Mouse (Mus musculus): ENCODE data around the gene Syt6. TPM values are rescaled to one million over a fixed set of nuclear protein-coding genes. Genes with fewer than 3 reads are reported as not detected.
A peak's percentile ranks its signal among the peaks of the same experiment; 100 is the strongest.

Syt6 gene
- polyA plus RNA-seq (2015; fragmentation: Nextera tagmentation; extraction: Ambion mirVana), result 19.2 and 22.1 TPM in 2 replicates

- Histone ChIP-seq H3K4me1 (peaks cover 39% of the 10 kb centered on the region), H3K27ac (replicated peaks) (peak within 1 kb of the TSS; percentile 17), H3K4me3 (peak within 1 kb of the TSS; percentile 59), H3K27me3 (peaks cover 49% of the 10 kb centered on the region), H3K4me2 (replicated peaks) (peak within 1 kb of the TSS; percentile 98), H3K36me3 (no peaks in the 10 kb centered on the region), H3K9me3 (no peaks in the 10 kb centered on the region), H3K9ac (replicated peaks) (peak within 1 kb of the TSS; percentile 67)
- under 1% methylated on average over 44 of the region's 44 CpGs for WGBS
- peak; percentile 47 for ATAC-seq (replicated peaks)
Observed at GRCm38 (mm10) chr3:103575156-103575892, at the start of gene Syt6. TSS of gene Syt6 (plus strand) at chr3:103575231.

GRCm38 (mm10) chr3:103526201-103526704 lies 48.8 kb upstream of the Syt6 start:
- Histone ChIP-seq H3K4me3 (no peak overlapping the region), H3K4me1 (no peaks in the 10 kb centered on the region), H3K36me3 (no peaks in the 10 kb centered on the region), H3K27ac (replicated peaks) (no peak overlapping the region), H3K9me3 (no peaks in the 10 kb centered on the region), H3K4me2 (replicated peaks) (no peak overlapping the region), H3K9ac (replicated peaks) (no peak overlapping the region), H3K27me3 (no peaks in the 10 kb centered on the region)
- WGBS, result 88% methylated on average over 4 of the region's 4 CpGs
- no peak for ATAC-seq (replicated peaks)

GRCm38 (mm10) chr3:103526864-103527263 lies 48.2 kb upstream of the Syt6 start:
- ATAC-seq (replicated peaks), result no peak
- H3K9me3 ChIP-seq, result no peaks in the 10 kb centered on the region
- no peaks in the 10 kb centered on the region for H3K27me3 ChIP-seq
- H3K9ac ChIP-seq (replicated peaks), result no peak overlapping the region
- no peaks in the 10 kb centered on the region for H3K36me3 ChIP-seq
- H3K27ac ChIP-seq (replicated peaks), result no peak overlapping the region
- no peak overlapping the region for H3K4me2 ChIP-seq (replicated peaks)
- no peaks in the 10 kb centered on the region for H3K4me1 ChIP-seq
- H3K4me3 ChIP-seq, result no peak overlapping the region
- 24% methylated on average over 2 of the region's 2 CpGs for WGBS

GRCm38 (mm10) chr3:103534036-103534435 lies 41.0 kb upstream of the Syt6 start:
- no peak overlapping the region for H3K27ac ChIP-seq (replicated peaks)
- no peaks in the 10 kb centered on the region for H3K36me3 ChIP-seq
- H3K4me3 ChIP-seq, result no peak overlapping the region
- no peaks in the 10 kb centered on the region for H3K27me3 ChIP-seq
- peaks cover 2% of the 10 kb centered on the region for H3K4me1 ChIP-seq
- H3K4me2 ChIP-seq (replicated peaks), result no peak overlapping the region
- H3K9me3 ChIP-seq, result no peaks in the 10 kb centered on the region
- no peak overlapping the region for H3K9ac ChIP-seq (replicated peaks)
- no peak for ATAC-seq (replicated peaks)
- 92% methylated on average over 9 of the region's 9 CpGs for WGBS

GRCm38 (mm10) chr3:103535207-103535606 lies 39.8 kb upstream of the Syt6 start:
- no peak overlapping the region for H3K27ac ChIP-seq (replicated peaks)
- no peak overlapping the region for H3K9ac ChIP-seq (replicated peaks)
- no peaks in the 10 kb centered on the region for H3K9me3 ChIP-seq
- H3K4me1 ChIP-seq, result peaks cover 7% of the 10 kb centered on the region
- ATAC-seq (replicated peaks), result no peak
- H3K4me3 ChIP-seq, result no peak overlapping the region
- no peaks in the 10 kb centered on the region for H3K36me3 ChIP-seq
- WGBS, result 44% methylated on average over 5 of the region's 5 CpGs
- H3K4me2 ChIP-seq (replicated peaks), result no peak overlapping the region
- H3K27me3 ChIP-seq, result no peaks in the 10 kb centered on the region

- no peak for ATAC-seq (replicated peaks)
- no peaks in the 10 kb centered on the region for H3K27me3 ChIP-seq
Observed at GRCm38 (mm10) chr3:103539148-103539547, 35.9 kb upstream of the Syt6 start.

GRCm38 (mm10) chr3:103546166-103546565 lies 28.9 kb upstream of the Syt6 start:
- H3K4me2 ChIP-seq (replicated peaks), result no peak overlapping the region

More at GRCm38 (mm10) chr3:103539148-103539547, 35.9 kb upstream of the Syt6 start:
- H3K9me3 ChIP-seq, result no peaks in the 10 kb centered on the region
- no peak overlapping the region for H3K4me2 ChIP-seq (replicated peaks)
- whole genome bisulfite sequencing, result 43% methylated on average over 7 of the region's 7 CpGs
- H3K4me3 ChIP-seq, result no peak overlapping the region
- no peak overlapping the region for H3K9ac ChIP-seq (replicated peaks)
- H3K4me1 ChIP-seq, result peaks cover 14% of the 10 kb centered on the region
- H3K27ac ChIP-seq (replicated peaks), result no peak overlapping the region
- no peaks in the 10 kb centered on the region for H3K36me3 ChIP-seq

GRCm38 (mm10) chr3:103546626-103547025 lies 28.4 kb upstream of the Syt6 start:
- H3K27ac ChIP-seq (replicated peaks), result no peak overlapping the region
- WGBS, result 84% methylated on average over 3 of the region's 3 CpGs
- H3K36me3 ChIP-seq, result no peaks in the 10 kb centered on the region
- no peaks in the 10 kb centered on the region for H3K4me1 ChIP-seq
- no peak overlapping the region for H3K4me3 ChIP-seq
- no peak overlapping the region for H3K9ac ChIP-seq (replicated peaks)
- ATAC-seq (replicated peaks), result no peak
- no peak overlapping the region for H3K4me2 ChIP-seq (replicated peaks)
- H3K27me3 ChIP-seq, result no peaks in the 10 kb centered on the region
- no peaks in the 10 kb centered on the region for H3K9me3 ChIP-seq

More at GRCm38 (mm10) chr3:103546166-103546565, 28.9 kb upstream of the Syt6 start:
- Histone ChIP-seq H3K4me1 (peaks cover 1% of the 10 kb centered on the region; the same call in 1 of the 2 replicates), H3K27me3 (no peaks in the 10 kb centered on the region), H3K36me3 (no peaks in the 10 kb centered on the region), H3K9me3 (no peaks in the 10 kb centered on the region), H3K4me3 (no peak overlapping the region), H3K9ac (replicated peaks) (no peak overlapping the region), H3K27ac (replicated peaks) (no peak overlapping the region)
- WGBS, result 71% methylated on average over 2 of the region's 2 CpGs
- no peak for ATAC-seq (replicated peaks)

- WGBS, result 15% methylated on average over 5 of the region's 5 CpGs
Observed at GRCm38 (mm10) chr3:103550236-103550635, 24.8 kb upstream of the Syt6 start.

GRCm38 (mm10) chr3:103567226-103567625 lies 7.8 kb upstream of the Syt6 start:
- H3K4me2 ChIP-seq (replicated peaks), result no peak overlapping the region
- H3K27ac ChIP-seq (replicated peaks), result no peak overlapping the region
- H3K27me3 ChIP-seq, result peaks cover 1% of the 10 kb centered on the region
- H3K36me3 ChIP-seq, result no peaks in the 10 kb centered on the region
- no peak for ATAC-seq (replicated peaks)
- H3K4me1 ChIP-seq, result 0 out of 2 replicates have a peak, but pooled peaks cover 11% of the 10 kb centered on the region
- H3K9me3 ChIP-seq, result no peaks in the 10 kb centered on the region
- H3K9ac ChIP-seq (replicated peaks), result no peak overlapping the region
- H3K4me3 ChIP-seq, result no peak overlapping the region
- WGBS, result 36% methylated on average over 3 of the region's 3 CpGs

More at GRCm38 (mm10) chr3:103550236-103550635, 24.8 kb upstream of the Syt6 start:
- H3K4me2 ChIP-seq (replicated peaks), result no peak overlapping the region
- no peaks in the 10 kb centered on the region for H3K36me3 ChIP-seq
- H3K4me3 ChIP-seq, result no peak overlapping the region
- H3K9me3 ChIP-seq, result no peaks in the 10 kb centered on the region
- H3K4me1 ChIP-seq, result no peaks in the 10 kb centered on the region
- no peak for ATAC-seq (replicated peaks)
- H3K27me3 ChIP-seq, result no peaks in the 10 kb centered on the region
- H3K9ac ChIP-seq (replicated peaks), result no peak overlapping the region
- no peak overlapping the region for H3K27ac ChIP-seq (replicated peaks)

- no peak overlapping the region for H3K27ac ChIP-seq (replicated peaks)
- H3K9me3 ChIP-seq, result no peaks in the 10 kb centered on the region
- H3K4me1 ChIP-seq, result peaks cover 47% of the 10 kb centered on the region
- no peak for ATAC-seq (replicated peaks)
- H3K4me2 ChIP-seq (replicated peaks), result no peak overlapping the region
- peaks cover 45% of the 10 kb centered on the region for H3K27me3 ChIP-seq
- H3K9ac ChIP-seq (replicated peaks), result no peak overlapping the region
- no peaks in the 10 kb centered on the region for H3K36me3 ChIP-seq
- H3K4me3 ChIP-seq, result no peak overlapping the region
- 79% methylated on average over 4 of the region's 4 CpGs for WGBS
Observed at GRCm38 (mm10) chr3:103572526-103572925, 2.5 kb upstream of the Syt6 start.

- no peak for ATAC-seq (replicated peaks)
- H3K36me3 ChIP-seq, result no peaks in the 10 kb centered on the region
- peak overlapping the region; percentile 27 for H3K4me3 ChIP-seq
- H3K4me1 ChIP-seq, result peaks cover 41% of the 10 kb centered on the region
- H3K9ac ChIP-seq (replicated peaks), result peak overlapping the region; percentile 8; the same call in 1 of the 2 replicates
- H3K4me2 ChIP-seq (replicated peaks), result peak overlapping the region; percentile 98
- no peaks in the 10 kb centered on the region for H3K9me3 ChIP-seq
- no peak overlapping the region for H3K27ac ChIP-seq (replicated peaks)
- under 1% methylated on average over 20 of the region's 20 CpGs for WGBS
- H3K27me3 ChIP-seq, result peaks cover 49% of the 10 kb centered on the region
Observed at GRCm38 (mm10) chr3:103573106-103573790, 1.8 kb upstream of the Syt6 start.
